Mouse (Mus musculus): ENCODE measurements at regions not wholly inside any gene's neighbourhood (a gene's known extent, or its start where the extent isn't known, plus 50 kb on each side); places are given as distances from the start of the nearest gene placed in this dataset.

GRCm38 (mm10) chr3:77537848-77538247, 1463.8 kb downstream of the Fstl5 start:
- Histone ChIP-seq H3K36me3 (ENCODE audit: control insufficient read depth, insufficient read depth, low read length) (no peaks in the 10 kb centered on the region), H3K4me3 (replicated peaks; ENCODE audit: low read depth, low read length) (no peak overlapping the region), H3K27me3 (ENCODE audit: control insufficient read depth, insufficient read depth, low read length) (no peaks in the 10 kb centered on the region), H3K4me1 (ENCODE audit: control insufficient read depth, insufficient read depth, low read length) (no peaks in the 10 kb centered on the region), H3K9me3 (ENCODE audit: control insufficient read depth, low read length) (no peaks in the 10 kb centered on the region), H3K9ac (replicated peaks; ENCODE audit: low read length) (no peak overlapping the region), H3K27ac (replicated peaks; ENCODE audit: low read depth, low read length) (no peak overlapping the region), H3K4me2 (ENCODE audit: low read length) (no peak overlapping the region)
- no peak for ATAC-seq (ENCODE audit: low FRiP score, low TSS enrichment)
- WGBS: 75% methylated on average over 3 of the region's 3 CpGs
- peak; percentile 17 for DNase-seq

DNA sequence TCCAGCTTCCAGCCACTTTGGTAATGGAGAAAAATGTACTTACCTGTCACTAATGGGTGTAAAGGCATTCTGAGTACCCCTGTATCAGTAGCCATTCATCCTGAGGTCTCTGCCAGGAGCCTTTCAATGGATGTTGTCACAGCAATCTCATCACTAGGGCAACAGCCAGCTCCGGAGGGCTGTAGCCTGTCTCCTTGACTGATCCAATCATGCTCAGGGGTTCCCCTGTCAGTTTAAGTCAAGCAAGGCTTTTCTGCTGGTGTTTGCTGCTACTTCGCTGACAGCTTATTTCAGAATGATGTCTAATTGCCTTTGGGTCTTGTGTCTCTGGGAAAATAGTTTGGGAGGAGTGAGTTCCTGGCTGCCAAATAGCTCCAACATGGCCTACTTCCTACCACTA, 1503.2 kb downstream of the Fstl5 start:
- Histone ChIP-seq H3K9ac (replicated peaks; ENCODE audit: low read length) (no peak overlapping the region), H3K4me3 (replicated peaks; ENCODE audit: low read depth, low read length) (no peak overlapping the region), H3K27ac (replicated peaks; ENCODE audit: low read depth, low read length) (no peak overlapping the region), H3K27me3 (ENCODE audit: control insufficient read depth, insufficient read depth, low read length) (no peaks in the 10 kb centered on the region), H3K36me3 (ENCODE audit: control insufficient read depth, insufficient read depth, low read length) (no peaks in the 10 kb centered on the region), H3K4me1 (ENCODE audit: control insufficient read depth, insufficient read depth, low read length) (no peaks in the 10 kb centered on the region), H3K4me2 (ENCODE audit: low read length) (no peak overlapping the region), H3K9me3 (ENCODE audit: control insufficient read depth, low read length) (no peaks in the 10 kb centered on the region)
- DNase-seq (peak; percentile 7), ATAC-seq (ENCODE audit: low FRiP score, low TSS enrichment) (no peak)
- WGBS: 48% methylated on average over 2 of the region's 2 CpGs

DNA sequence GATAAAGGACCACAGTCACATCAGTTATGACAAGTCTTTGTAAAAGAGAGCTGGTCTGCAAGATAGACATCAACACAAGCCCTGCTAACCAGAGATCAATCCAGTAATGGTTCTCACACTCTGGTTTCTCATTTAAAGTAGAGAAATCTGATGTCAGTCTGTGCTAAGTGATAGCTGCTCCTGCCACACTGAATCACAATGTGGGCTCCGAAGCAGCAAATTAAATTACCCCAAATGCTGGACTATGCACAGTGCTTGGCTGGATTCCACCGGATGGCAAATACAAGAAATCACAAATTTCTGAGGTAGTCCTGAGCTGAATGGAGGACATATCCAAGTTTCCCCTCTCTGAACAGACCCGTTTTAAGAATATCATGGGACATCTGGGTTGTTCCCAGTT, 1513.1 kb downstream of the Fstl5 start:
- H3K4me2 ChIP-seq (ENCODE audit: low read length): no peak overlapping the region
- DNase-seq: peak; percentile 1
- H3K27me3 ChIP-seq (ENCODE audit: control insufficient read depth, insufficient read depth, low read length): no peaks in the 10 kb centered on the region
- no peak overlapping the region for H3K4me3 ChIP-seq (replicated peaks; ENCODE audit: low read depth, low read length)
- no peaks in the 10 kb centered on the region for H3K4me1 ChIP-seq (ENCODE audit: control insufficient read depth, insufficient read depth, low read length)
- ATAC-seq (ENCODE audit: low FRiP score, low TSS enrichment): no peak
- H3K36me3 ChIP-seq (ENCODE audit: control insufficient read depth, insufficient read depth, low read length): no peaks in the 10 kb centered on the region
- no peak overlapping the region for H3K9ac ChIP-seq (replicated peaks; ENCODE audit: low read length)
- no peaks in the 10 kb centered on the region for H3K9me3 ChIP-seq (ENCODE audit: control insufficient read depth, low read length)
- no peak overlapping the region for H3K27ac ChIP-seq (replicated peaks; ENCODE audit: low read depth, low read length)
- WGBS: 79% methylated on average over 3 of the region's 3 CpGs
